Comparison of ENCODE assay signal across 8 mouse cellular contexts in the genomic region with DNA sequence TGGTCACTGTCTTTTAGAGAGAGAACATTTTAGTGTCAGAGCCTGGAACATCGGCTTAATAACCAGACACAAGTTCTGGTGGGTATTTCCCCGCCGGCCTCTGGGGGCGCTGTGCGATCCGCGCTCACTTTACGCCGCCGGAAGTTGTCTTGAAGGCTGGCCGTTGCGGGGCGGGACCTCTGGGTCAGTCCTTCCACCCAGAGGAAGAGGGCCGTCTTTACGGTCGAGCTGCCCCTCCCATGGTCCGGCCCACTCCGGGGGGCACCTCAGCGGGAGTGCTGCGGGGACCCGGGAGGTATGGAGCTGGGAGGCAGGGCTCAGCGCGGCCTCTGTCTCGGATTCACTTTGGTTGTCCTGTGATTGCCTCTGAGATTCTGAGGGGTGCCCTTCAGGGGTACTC. TPM values are rescaled to one million over a fixed set of nuclear protein-coding genes. Genes with fewer than 3 reads are reported as not detected.
DNase-seq lines count a peak whose midpoint lies in the region; ATAC-seq and TF ChIP-seq lines count a peak whose summit lies in the region.

No protein-coding gene starts in this region.

- 0 out of 2 replicates have a peak overlapping the region, but pooled peaks have one; percentile 33 for H3K27ac ChIP-seq in cortical plate, adult 2 months (ENCODE audit: insufficient read depth, low read length)

- intact Hi-C loops in left cerebral cortex, postnatal 10 days (cut with DNase I), result no loop called here

- DNase-seq in gastrocnemius, adult 8-10 months (ENCODE audit: low spot score in 2 of 2), result peak; percentile 92
- DNase-seq in left cerebral cortex, postnatal 10 days (ENCODE audit: extremely low spot score in 1 of 2, low spot score in 2 of 2), result peak; percentile 93 to 97
- DNase-seq in right cerebral cortex, postnatal 25 days, result peak; percentile 95
- peak; percentile 92 to 94 for DNase-seq in urinary bladder, postnatal 4 days (ENCODE audit: low spot score in 2 of 2)

- TF ChIP-seq POLR2A in cortical plate, adult 2 months (IDR thresholded peaks at IDR 0.05; ENCODE audit: extremely low read depth, insufficient read depth, low read length), result peak; percentile 57; the same call in 1 of the 2 replicates

- 0 out of 2 replicates have a peak, but pooled peaks cover under 1% of the 10 kb centered on the region for H3K4me1 ChIP-seq in cortical plate, adult 2 months (ENCODE audit: control insufficient read depth, insufficient read depth, low read length)

- peak; percentile 41 for ATAC-seq in activated CD4-positive, CD25-positive, alpha-beta regulatory T cell, adult 4 months
- ATAC-seq in inflammation-experienced regulatory T-cells, adult 6 months, result peak; percentile 52
- ATAC-seq in megakaryocyte-erythroid progenitor cell, adult 5-6 weeks (replicated peaks; ENCODE audit: low FRiP score, low TSS enrichment, poor library complexity, severe bottlenecking), result peak; percentile 69

- peak; percentile 69 for TF ChIP-seq CTCF in cortical plate, adult 2 months (IDR thresholded peaks at IDR 0.05; ENCODE audit: extremely low read depth, insufficient read depth, low read length)

- H3K4me3 ChIP-seq in cortical plate, adult 2 months (ENCODE audit: insufficient read depth, low read length), result peak overlapping the region; percentile 60

RNA-seq across cellular contexts. Expression of a gene that starts 2.7 kb away (rescaled TPM):
- polyA plus RNA-seq in activated CD4-positive, CD25-positive, alpha-beta regulatory T cell, adult 4 months (2017; shearing (Covaris generic)), result 100 to 1,000 TPM; 237 to 338 TPM
- 165 and 175 TPM in 2 replicates for polyA plus RNA-seq in cortical plate, adult 2 months (2012; rRNA removed)
- total RNA-seq in gastrocnemius, adult 8-10 months (2022), result 100 to 1,000 TPM in 2 of 4 experiments, 10 to 100 TPM in 2; 79.4 to 106 (median 95.5) TPM
- 100 to 1,000 TPM; 283 to 389 (median 360) TPM for polyA plus RNA-seq in inflammation-experienced regulatory T-cells, adult 6 months (2017; shearing (Covaris generic))
- 100 to 1,000 TPM; 234 to 253 TPM for total RNA-seq in left cerebral cortex, postnatal 10 days (2021)
- 133 and 176 TPM in 2 replicates for total RNA-seq in megakaryocyte-erythroid progenitor cell, adult 5-6 weeks (2014; fragmentation: Nextera tagmentation)
- total RNA-seq in megakaryocyte-erythroid progenitor cell, adult 5-6 weeks (2017), result 139 and 147 TPM in 2 replicates

RNA-seq across cellular contexts. Expression of a gene that starts 3.7 kb away (rescaled TPM):
- 10 to 100 TPM; 28.2 to 28.8 TPM for polyA plus RNA-seq in activated CD4-positive, CD25-positive, alpha-beta regulatory T cell, adult 4 months (2017; shearing (Covaris generic))
- 19.6 and 20.9 TPM in 2 replicates for polyA plus RNA-seq in cortical plate, adult 2 months (2012; rRNA removed)
- 10 to 100 TPM; 18.1 to 18.9 (median 18.6) TPM for total RNA-seq in gastrocnemius, adult 8-10 months (2022)
- polyA plus RNA-seq in inflammation-experienced regulatory T-cells, adult 6 months (2017; shearing (Covaris generic)), result 10 to 100 TPM; 24.1 to 32.6 (median 27.2) TPM
- 10 to 100 TPM; 28.1 to 29.6 TPM for total RNA-seq in left cerebral cortex, postnatal 10 days (2021)
- 14.2 and 14.9 TPM in 2 replicates for total RNA-seq in megakaryocyte-erythroid progenitor cell, adult 5-6 weeks (2014; fragmentation: Nextera tagmentation)
- 4.2 and 11.2 TPM in 2 replicates for total RNA-seq in megakaryocyte-erythroid progenitor cell, adult 5-6 weeks (2017)

RNA-seq across cellular contexts. Expression of a gene that starts 48.0 kb away (rescaled TPM):
- 100 to 1,000 TPM; 181 to 201 TPM for polyA plus RNA-seq in activated CD4-positive, CD25-positive, alpha-beta regulatory T cell, adult 4 months (2017; shearing (Covaris generic))
- polyA plus RNA-seq in cortical plate, adult 2 months (2012; rRNA removed), result 396 and 492 TPM in 2 replicates
- total RNA-seq in gastrocnemius, adult 8-10 months (2022), result 1 to 10 TPM; 2.3 to 5.5 (median 4.2) TPM
- polyA plus RNA-seq in inflammation-experienced regulatory T-cells, adult 6 months (2017; shearing (Covaris generic)), result 100 to 1,000 TPM; 159 to 192 (median 165) TPM
- 100 to 1,000 TPM in 1 of 2 experiments, 10 to 100 TPM in 1; 73.3 to 104 TPM for total RNA-seq in left cerebral cortex, postnatal 10 days (2021)
- 57.0 and 60.8 TPM in 2 replicates for total RNA-seq in megakaryocyte-erythroid progenitor cell, adult 5-6 weeks (2014; fragmentation: Nextera tagmentation)
- total RNA-seq in megakaryocyte-erythroid progenitor cell, adult 5-6 weeks (2017), result 26.7 and 44.2 TPM in 2 replicates

Comparison
In these comparisons a context has a peak if more than half of its experiments do, and no peak if none do; other contexts are left out.
1. Peak in every context shown above with its lines: DNase-seq, ATAC-seq, H3K4me3 ChIP-seq and H3K27ac ChIP-seq.
2. RNA of a gene that starts 48.0 kb away (total RNA-seq): 73.3 to 104 TPM in left cerebral cortex, postnatal 10 days and 26.7 to 60.8 TPM in megakaryocyte-erythroid progenitor cell, adult 5-6 weeks; 2.3 to 5.5 TPM in gastrocnemius, adult 8-10 months; every median in the first group is over 4 times any median in the second.